Mouse (Mus musculus) brown adipose tissue, adult 24 weeks (tissue): Measurements from ENCODE around the gene Gch1. TPM values are rescaled to one million over a fixed set of nuclear protein-coding genes. Genes with fewer than 3 reads are reported as not detected.
"Not testable (repeated sequence)": the region's sequence is repeated elsewhere in the genome, so short reads cannot be mapped to it uniquely, and the experiment has no call there.

Experiments used
- H3K27ac ChIP-seq: fragments of 200-500 bp; replicated peaks from 2 replicates; pipeline ENCODE4 v1.5.1; 2012; ENCODE audit warnings: low read depth, mild to moderate bottlenecking, low read length
- H3K4me1 ChIP-seq: fragments of 200-500 bp; 2 replicates; pipeline ENCODE4 v1.6.1; 2012; ENCODE audit warnings: low read length, mixed read lengths; ENCODE audit not compliant: control insufficient read depth, insufficient read depth, insufficient read length
- H3K4me3 ChIP-seq: fragments of 200-500 bp; 2 replicates; pipeline ENCODE4 v1.5.1; 2012; ENCODE audit warnings: low read depth, mild to moderate bottlenecking, low read length, moderate library complexity; ENCODE audit not compliant: insufficient read depth
- polyA plus RNA-seq: library from polyadenylated mRNA; stranded (reverse); fragments of >200 nt; gene quantifications from 2 replicates; pipeline ENCODE4 v1.2.4, GENCODE M21; 2012; ENCODE audit not compliant: missing spikeins, insufficient read depth, insufficient read length

The Gch1 gene
- polyA plus RNA-seq, 1 experiment, result 1.3 TPM

DNA sequence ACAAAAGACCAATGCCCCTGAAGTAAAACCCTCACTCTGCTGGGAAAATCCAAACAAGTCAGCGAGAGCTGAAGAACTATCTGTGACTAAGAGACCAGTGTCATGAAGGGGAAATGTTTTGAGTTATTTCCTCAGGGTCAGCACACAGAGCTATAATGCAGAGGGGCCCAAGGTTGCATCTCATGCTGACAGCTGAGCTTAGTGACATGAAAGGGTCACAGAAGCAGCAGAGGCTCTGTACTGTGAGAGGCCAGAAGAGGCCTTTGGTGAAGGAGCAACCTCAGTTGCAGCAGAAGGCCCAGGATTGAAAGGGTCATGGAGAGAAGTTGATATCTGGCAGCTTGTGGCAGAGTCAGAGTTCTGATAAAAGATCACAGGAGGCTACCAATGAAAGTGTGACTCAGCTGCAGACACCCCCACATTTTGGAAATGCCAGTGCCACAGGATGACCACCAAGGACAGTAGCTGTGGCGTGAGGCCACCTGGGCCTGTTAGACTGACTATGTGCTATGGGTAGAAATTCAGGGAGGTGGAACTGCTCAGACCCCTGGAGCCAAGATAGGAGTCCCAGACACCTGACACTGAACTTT is 29.1 kb downstream of the Gch1 start:
- Histone ChIP-seq H3K4me1 (no peaks in the 10 kb centered on the region), H3K27ac (no peak overlapping the region), H3K4me3 (no peak overlapping the region)

DNA sequence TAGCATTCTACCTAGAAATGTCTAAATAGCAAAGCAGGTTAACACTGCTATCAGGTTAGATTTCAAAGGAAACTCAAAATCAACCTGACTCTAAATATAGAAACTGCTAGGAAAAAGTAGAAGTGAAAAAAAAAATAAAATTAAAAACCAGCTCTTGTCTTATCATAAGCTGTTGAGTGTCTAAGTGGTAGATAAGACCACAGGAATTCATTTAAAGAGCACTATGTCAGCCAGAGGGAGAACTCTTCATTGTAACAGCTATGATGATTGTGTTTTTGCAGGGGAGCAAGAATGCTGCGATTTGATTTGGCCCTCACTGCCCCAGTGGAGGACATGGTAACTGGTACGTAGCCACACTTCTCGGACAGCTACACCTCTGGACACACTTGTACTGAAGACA is 34.9 kb downstream of the Gch1 start:
- no peaks in the 10 kb centered on the region for H3K4me1 ChIP-seq
- no peak overlapping the region for H3K4me3 ChIP-seq
- H3K27ac ChIP-seq, result no peak overlapping the region

DNA sequence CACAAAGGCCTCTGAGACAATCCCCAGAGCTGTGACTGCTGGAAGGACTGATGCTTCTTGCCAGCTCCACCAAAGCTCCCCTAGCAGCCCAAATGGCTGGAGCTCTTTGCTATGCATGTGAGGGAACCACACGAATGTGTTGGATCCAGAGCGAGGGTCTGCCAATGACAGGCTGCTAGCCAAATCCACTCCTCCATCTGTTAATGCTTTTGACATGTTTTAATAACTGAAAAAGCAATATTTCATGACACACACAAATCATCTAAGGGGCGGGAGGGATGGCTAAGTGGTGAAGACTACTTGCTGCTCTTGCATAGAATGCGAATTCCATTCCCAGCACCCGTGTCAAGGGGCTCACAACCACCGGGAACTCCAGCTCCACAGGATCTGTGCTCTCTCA is 37.9 kb downstream of the Gch1 start:
- H3K4me1 ChIP-seq, result no peaks in the 10 kb centered on the region
- no peak overlapping the region for H3K27ac ChIP-seq
- no peak overlapping the region for H3K4me3 ChIP-seq

DNA sequence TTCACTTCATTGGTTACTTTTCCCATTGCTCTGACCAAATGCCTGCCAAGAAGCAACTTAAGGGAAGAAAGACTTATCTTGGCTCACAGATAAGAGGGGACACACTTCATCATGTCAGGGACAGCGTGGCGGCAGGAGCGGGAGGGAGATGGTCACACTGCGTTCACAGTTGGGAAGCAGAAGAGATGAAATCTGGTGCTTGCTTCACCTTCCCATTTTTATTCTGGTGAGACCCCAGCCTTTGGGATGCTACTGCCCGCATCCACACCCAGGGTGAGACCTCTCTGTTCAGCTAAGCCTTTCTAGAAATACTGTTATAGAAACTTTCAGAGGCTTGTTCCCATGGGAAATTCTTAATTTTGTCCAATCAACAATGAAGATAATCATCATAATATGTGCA is 44.9 kb downstream of the Gch1 start:
- Histone ChIP-seq H3K27ac (no peak overlapping the region), H3K4me1 (no peaks in the 10 kb centered on the region), H3K4me3 (no peak overlapping the region)

DNA sequence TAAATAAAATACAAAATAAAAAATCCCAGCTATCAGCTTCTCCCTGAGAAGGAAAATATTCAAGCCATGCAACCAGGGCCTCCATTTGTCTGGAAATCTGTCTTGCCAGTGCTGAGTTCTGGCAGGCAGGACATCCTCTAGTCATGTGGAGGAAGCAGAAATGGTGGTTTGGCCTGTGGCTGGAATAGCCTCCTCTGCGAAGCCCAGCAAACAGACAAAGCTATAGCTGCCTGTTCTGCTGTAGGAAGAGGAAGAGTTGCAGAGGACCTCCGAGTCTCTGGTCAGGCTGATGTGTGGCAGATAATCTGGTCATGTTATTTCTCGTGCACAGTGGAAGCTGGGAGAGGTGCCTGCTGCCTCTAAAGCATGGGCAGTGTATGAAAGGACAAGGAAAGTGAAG is 50.4 kb downstream of the Gch1 start:
- Histone ChIP-seq H3K4me1 (no peaks in the 10 kb centered on the region), H3K4me3 (no peak overlapping the region), H3K27ac (no peak overlapping the region)

DNA sequence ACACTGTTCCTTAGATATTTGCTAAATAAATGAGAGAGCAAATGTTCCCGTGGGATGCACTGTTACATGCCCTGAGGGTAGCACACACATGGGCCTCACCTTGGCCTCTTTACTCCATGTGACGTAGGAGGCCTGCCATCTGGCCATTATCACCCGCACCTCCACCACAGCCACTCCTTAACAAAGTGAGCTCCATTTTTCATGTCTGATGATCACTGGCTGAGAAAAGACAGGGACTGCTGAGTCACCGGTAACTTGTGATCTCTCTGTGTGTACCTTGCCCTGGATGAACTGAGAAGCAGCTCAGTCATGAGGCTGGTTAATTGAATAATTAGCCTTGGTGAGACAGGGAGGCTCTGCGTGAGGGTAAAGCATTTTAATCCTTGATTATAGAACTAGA is 52.6 kb downstream of the Gch1 start:
- no peak overlapping the region for H3K4me3 ChIP-seq
- H3K4me1 ChIP-seq, result no peaks in the 10 kb centered on the region
- no peak overlapping the region for H3K27ac ChIP-seq

DNA sequence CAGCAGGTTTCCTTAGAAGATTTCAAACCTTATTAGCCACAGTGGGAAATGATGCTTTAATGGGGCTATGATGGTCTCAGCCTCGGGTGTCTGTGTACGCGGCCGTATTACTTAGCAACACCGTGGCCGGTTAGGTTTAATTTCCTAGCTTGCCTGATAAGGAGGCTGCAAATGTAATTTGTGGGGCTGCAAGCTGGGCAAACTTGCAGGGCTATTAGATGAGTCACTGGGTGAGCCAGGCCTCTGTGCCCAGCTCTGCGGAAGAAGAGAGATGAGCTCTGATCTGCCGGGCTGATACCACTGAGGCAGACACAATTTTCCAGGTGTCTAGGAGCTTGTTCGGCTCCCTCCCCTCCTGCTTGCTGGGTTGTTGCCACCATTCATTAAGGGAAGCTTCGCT is 55.3 kb downstream of the Gch1 start:
- Histone ChIP-seq H3K4me1 (no peaks in the 10 kb centered on the region), H3K4me3 (no peak overlapping the region), H3K27ac (no peak overlapping the region)

DNA sequence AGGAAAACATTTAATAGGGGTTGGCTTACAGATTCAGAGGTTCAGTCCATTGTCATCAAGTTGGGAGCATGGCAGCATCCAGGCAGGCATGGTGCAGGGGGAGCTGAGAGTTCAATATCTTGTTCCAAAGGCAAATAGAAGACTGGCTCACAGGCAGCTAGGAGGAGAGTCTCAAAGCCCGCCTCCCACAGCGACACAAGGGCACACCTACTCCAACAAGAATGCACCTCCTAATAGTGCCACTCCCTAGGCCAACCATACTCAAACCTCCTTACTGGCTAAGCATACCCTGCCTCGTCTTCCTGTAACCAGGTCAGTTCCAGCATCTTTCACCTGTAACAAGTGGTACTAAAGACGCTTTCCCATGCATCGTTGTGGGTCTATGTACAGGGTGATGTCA is 61.2 kb downstream of the Gch1 start:
- Histone ChIP-seq H3K4me1 (no peaks in the 10 kb centered on the region), H3K27ac (no peak overlapping the region), H3K4me3 (no peak overlapping the region)

DNA sequence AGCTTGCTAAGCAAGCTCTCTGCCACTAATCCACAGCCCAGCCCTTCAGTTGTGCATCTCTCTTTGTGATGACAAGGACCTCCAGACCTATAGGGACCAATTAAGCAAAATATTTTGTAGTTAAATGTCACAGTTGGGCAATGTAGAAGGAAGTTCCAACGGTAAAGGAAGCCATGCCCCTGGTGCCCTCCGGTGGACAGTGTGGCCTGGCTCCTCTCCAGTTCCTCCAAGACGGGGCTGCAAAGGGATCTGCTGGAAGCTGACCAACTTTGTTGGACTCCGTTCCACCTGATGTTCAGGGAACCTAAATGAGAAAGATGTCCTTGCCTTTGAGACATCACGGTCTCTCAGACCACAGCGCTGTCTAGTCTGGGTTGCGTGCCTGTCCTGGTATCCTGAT is 71.7 kb downstream of the Gch1 start:
- no peaks in the 10 kb centered on the region for H3K4me1 ChIP-seq
- no peak overlapping the region for H3K27ac ChIP-seq
- no peak overlapping the region for H3K4me3 ChIP-seq

DNA sequence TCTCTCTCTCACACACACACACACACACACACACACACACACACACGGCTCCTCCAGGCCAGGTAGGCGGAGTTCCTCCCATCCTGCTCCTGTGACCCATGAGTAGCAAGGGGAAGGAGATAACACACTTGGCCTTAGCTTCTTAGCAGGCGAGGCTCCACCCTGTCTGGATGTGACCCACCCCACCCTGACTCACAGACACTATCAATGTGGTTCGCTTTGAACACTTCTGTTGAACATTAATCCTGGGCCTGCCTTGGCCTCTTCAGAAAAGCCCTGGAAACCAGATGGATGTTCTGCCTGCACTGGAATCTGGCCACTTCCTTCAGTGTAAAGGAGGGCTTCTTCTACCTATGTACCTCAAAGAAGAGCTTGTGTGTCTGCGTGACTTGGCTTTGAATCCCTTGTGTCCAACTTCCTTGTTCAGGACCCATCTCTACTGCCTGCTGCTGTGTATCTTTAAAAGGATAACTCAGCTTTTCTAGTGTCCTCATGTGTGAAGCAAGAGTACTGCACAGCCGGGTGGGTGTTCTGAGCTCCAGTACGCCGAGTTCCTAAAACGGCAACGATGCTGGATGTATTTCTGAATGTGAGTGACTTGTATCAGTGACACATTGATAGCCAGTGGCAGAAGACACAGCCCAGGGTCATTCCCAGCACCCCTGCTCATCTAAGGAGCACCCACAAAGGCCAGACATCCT is 73.0 kb downstream of the Gch1 start:
- Histone ChIP-seq H3K4me1 (no peaks in the 10 kb centered on the region), H3K27ac (no peak overlapping the region), H3K4me3 (no peak overlapping the region)

DNA sequence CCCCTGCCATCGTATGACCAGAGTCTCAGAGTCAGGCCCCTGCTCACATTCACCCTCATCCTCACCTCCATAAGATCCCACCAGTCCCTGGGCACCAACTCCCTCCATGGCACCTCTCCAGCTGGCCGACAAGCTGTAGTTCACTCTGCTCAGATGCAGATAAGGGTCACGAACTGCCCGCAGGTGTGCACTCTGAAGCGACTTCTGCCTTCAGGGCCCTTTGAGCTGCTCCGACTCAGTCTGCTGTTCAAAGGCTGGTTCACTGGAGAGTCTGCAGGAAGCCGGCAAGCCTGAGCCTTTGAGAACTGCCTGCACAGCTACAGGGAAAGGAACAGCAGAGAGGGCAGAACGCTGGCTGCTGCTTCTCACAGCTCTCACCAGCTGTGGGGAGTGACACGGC is 74.1 kb downstream of the Gch1 start:
- no peaks in the 10 kb centered on the region for H3K4me1 ChIP-seq
- H3K4me3 ChIP-seq, result no peak overlapping the region
- H3K27ac ChIP-seq, result no peak overlapping the region

DNA sequence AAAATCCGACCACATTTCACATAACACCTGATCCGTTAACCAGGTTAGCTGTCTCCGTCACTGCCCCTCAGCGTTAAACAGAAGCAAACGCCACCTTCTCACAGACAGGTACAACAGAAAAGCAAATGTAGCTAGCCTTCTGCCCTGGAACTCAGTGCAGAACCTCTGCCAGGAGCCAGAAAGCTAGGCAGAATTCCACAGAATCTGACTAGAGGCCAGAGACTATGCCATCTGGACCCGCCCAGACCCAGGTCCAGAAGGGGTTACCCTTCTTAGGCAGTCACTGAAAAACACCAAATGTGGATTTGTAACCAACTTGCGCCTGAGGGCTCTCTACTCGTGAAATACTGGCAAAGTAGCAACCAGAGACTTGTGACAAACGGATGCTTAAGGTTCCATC is 77.9 kb downstream of the Gch1 start:
- Histone ChIP-seq H3K4me1 (no peaks in the 10 kb centered on the region), H3K27ac (no peak overlapping the region), H3K4me3 (no peak overlapping the region)

DNA sequence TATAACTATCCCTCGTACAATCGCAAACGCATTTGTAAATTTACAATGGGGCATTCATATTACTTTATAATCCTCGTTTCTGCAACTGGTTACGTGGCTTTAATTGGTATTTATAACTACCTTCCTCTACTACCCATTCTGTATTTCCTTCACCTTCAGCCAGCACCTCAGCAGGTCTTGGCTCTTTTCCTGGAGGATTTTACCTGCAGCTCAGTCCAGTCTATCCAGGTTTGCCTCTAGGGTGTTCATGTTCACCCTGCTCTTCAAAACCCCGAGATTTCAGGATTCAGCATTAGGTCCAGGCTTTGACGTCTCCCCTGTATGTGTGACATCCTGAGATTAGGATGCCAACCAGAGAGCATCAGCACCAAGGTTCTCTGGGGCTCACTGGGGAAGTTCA is 78.8 kb downstream of the Gch1 start:
- not testable (repeated sequence) for H3K27ac ChIP-seq, H3K4me3 ChIP-seq, H3K4me1 ChIP-seq

DNA sequence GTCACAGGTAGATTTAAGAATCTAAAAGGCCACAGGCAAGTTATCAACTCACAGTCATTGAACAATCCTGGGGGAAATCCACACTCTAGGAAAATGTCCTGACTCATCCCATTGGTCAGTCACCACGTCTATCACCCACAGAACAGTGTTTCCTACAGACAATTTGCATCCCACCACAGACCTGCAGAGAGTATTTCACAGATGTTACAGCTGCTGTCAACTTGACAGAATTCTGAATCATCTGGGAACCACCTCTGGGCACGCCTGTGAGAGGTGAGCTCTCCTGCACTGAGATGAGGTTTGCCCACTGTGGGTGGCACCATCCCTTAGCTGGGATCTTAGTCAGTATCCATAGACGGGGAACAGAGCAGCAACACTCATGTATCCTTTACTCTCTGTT is 81.8 kb downstream of the Gch1 start:
- H3K4me3 ChIP-seq, result no peak overlapping the region
- H3K27ac ChIP-seq, result no peak overlapping the region

DNA sequence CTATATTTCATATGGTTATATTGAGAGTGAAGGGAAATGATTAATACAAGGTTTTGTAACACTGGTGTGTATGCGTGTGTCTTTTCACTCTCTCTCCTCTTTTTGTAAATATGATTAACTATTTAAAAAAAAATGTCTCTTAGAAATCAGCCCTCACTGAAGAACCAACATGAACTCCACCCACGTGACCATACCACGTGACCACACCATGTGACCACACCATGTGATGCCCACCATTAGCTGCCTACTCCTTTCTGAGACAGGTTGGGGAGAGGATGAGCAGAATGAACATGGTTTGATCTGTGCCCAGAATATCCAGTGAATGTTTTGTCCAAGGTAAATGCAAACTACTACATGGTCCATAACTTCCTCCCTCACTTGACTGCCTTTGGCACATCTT is 83.5 kb downstream of the Gch1 start:
- Histone ChIP-seq H3K27ac (no peak overlapping the region), H3K4me3 (no peak overlapping the region), H3K4me1 (no peaks in the 10 kb centered on the region)

More for the DNA sequence above, 81.8 kb downstream of the Gch1 start:
- no peaks in the 10 kb centered on the region for H3K4me1 ChIP-seq

DNA sequence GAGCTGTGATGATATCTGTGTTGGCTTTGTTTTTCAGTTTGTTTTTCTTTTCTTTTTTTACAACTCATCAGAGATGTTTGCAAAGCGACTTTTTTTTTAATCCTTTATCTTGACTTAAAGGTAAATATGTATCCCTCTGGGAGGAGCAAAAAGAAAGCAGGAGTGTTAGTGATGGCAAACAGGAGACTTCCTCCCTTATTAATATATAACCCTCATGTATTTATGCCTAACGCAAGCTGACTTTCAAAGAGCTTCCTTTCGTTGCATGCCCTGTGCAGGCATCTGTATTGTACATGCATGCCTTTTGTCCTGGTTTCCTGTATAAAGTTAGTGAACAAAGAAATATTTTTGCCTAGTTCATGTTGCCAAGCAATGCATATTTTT is 84.0 kb downstream of the Gch1 start:
- H3K27ac ChIP-seq, result no peak overlapping the region

More for the DNA sequence above, 84.0 kb downstream of the Gch1 start:
- Histone ChIP-seq H3K4me1 (no peaks in the 10 kb centered on the region), H3K4me3 (no peak overlapping the region)
